Mouse (Mus musculus): ENCODE measurements around the gene Ntn3. TPM values are rescaled to one million over a fixed set of nuclear protein-coding genes. Genes with fewer than 3 reads are reported as not detected.

Gene Ntn3
- polyA plus RNA-seq, 1 experiment from 2014 or later = 3.6 TPM

DNA sequence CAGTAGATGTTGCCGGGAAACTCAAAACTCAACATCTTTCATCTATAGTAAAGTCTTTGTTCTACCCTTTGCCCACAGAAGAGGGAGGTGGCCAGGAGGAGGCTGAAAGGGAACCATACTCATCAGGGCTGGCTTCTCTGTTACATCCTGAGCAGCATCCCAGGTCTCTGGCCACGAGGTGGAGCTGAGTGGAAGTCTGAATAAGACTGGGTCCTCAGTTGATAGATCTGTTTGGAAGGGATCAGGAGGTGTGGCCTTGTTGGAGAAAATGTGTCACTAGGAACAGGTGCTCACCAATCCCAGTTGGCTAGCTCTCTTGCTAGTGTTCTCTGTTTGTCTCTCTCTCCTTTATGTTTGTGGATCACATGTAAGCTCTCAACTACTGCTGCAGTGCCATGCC lies 14.0 kb downstream of the Ntn3 start:
- H3K36me3 ChIP-seq = no peaks in the 10 kb centered on the region
- H3K4me3 ChIP-seq = no peak overlapping the region
- WGBS = 73% methylated on average over 2 of the region's 2 CpGs
- H3K27ac ChIP-seq = no peak overlapping the region
- no peaks in the 10 kb centered on the region for H3K27me3 ChIP-seq (ENCODE audit: insufficient read depth, poor library complexity, severe bottlenecking)
- peaks cover 74% of the 10 kb centered on the region for H3K4me1 ChIP-seq
- no peak for DNase-seq (ENCODE audit: low spot score)
- H3K9me3 ChIP-seq = no peaks in the 10 kb centered on the region

DNA sequence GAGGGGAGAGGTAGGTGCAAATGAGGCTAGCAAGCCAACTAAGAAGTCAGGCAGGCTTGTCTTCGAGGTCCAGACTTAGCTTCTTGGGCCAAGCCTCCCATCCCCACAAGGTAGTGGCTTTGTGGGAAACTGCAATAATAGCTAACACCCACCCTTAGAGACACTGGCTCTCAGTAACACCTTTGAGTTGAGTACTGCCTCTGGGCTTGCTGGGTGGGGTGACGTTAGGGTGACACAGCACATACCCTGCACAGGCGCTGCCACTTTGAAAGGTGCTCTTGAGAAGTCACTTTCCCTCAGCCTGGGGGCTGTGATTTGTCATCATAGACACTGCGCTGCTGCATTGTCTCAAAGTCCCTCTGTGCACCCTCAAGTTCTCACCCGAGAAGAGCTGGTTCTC lies 15.6 kb downstream of the Ntn3 start:
- Histone ChIP-seq H3K4me3 (no peak overlapping the region), H3K36me3 (peaks cover 2% of the 10 kb centered on the region; the same call in 1 of the 2 replicates), H3K4me1 (peaks cover 58% of the 10 kb centered on the region), H3K27ac (peak overlapping the region; percentile 36; the same call in 1 of the 2 replicates), H3K27me3 (ENCODE audit: insufficient read depth, poor library complexity, severe bottlenecking) (no peaks in the 10 kb centered on the region), H3K9me3 (no peaks in the 10 kb centered on the region)
- no peak for DNase-seq (ENCODE audit: low spot score)
- WGBS = 49% methylated on average over 5 of the region's 5 CpGs

DNA sequence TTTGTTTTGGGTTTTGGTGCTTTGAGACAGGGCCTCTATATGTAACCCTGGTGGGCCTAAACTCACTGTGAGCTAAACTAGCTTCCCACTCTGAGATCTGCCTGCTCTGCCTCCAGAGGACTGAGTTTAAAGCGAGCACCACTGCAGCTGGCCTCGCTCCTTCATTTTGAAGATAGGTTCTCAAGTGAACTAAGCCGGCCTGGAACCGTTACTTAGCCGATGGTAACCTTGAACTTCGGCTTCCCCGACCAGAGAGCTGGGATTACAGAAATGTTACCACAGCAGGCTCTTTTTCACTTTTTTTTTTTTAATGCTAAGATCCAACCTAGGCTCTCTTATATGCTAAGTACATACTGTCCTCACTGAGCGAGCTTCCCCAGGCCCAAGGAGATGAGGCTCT lies 16.1 kb downstream of the Ntn3 start:
- Histone ChIP-seq H3K4me3 (no peak overlapping the region), H3K27ac (no peak overlapping the region), H3K36me3 (peaks cover 7% of the 10 kb centered on the region; the same call in 1 of the 2 replicates), H3K4me1 (peaks cover 53% of the 10 kb centered on the region), H3K27me3 (ENCODE audit: insufficient read depth, poor library complexity, severe bottlenecking) (no peaks in the 10 kb centered on the region), H3K9me3 (no peaks in the 10 kb centered on the region)
- no peak for DNase-seq (ENCODE audit: low spot score)
- WGBS = 78% methylated on average over 8 of the region's 8 CpGs

GRCm38 (mm10) chr17:24192848-24193247 lies 16.5 kb downstream of the Ntn3 start:
- Histone ChIP-seq H3K4me1 (peaks cover 52% of the 10 kb centered on the region), H3K9me3 (no peaks in the 10 kb centered on the region), H3K27ac (no peak overlapping the region), H3K27me3 (ENCODE audit: insufficient read depth, poor library complexity, severe bottlenecking) (no peaks in the 10 kb centered on the region), H3K4me3 (no peak overlapping the region), H3K36me3 (peaks cover 10% of the 10 kb centered on the region; the same call in 1 of the 2 replicates)
- WGBS = 84% methylated on average over 8 of the region's 8 CpGs
- DNase-seq (ENCODE audit: low spot score) = no peak

DNA sequence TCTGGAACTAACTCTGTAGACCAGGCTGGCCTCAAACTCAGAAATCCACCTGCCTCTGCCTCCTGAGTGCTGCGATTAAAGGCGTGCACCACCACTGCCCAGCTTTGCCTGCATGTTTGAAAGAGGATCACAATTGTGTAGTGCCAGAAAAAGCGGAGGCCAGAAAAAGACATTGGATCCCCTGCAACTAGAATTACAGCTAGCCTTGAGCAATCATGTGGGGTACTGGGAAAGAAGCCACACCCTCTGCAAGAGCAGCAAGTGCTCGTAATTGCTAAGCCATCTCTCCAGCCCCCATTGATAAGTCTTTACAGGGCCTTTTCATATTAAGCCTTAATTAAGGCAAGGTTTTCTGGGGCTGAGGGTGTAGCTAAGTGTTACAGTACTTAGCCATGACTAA lies 17.9 kb downstream of the Ntn3 start:
- no peaks in the 10 kb centered on the region for H3K9me3 ChIP-seq
- no peaks in the 10 kb centered on the region for H3K27me3 ChIP-seq (ENCODE audit: insufficient read depth, poor library complexity, severe bottlenecking)
- no peak for DNase-seq (ENCODE audit: low spot score)
- 71% methylated on average over 4 of the region's 4 CpGs for WGBS
- H3K4me1 ChIP-seq = peaks cover 41% of the 10 kb centered on the region
- no peak overlapping the region for H3K4me3 ChIP-seq
- H3K36me3 ChIP-seq = peaks cover 10% of the 10 kb centered on the region; the same call in 1 of the 2 replicates
- H3K27ac ChIP-seq = no peak overlapping the region

DNA sequence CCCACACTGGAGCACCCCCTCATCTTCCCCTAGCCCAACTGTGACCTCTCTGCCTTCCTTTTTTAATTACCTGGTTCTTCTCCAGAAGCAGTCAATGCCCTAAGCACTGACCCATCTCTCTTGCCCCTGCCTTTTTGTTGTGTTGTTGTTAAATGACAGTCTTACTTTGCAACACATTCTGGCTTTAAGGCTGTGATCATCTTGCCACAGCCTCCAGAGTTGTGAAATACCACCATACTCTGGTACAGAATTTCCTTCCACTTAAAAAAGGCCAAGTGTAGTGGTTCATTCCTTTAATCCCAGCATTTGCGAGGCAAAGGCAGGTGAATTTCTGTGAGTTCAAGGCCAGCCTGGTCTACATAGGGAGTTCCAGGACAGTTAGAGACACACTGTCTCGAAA lies 18.4 kb downstream of the Ntn3 start:
- no peak overlapping the region for H3K27ac ChIP-seq

GRCm38 (mm10) chr17:24174259-24174658 lies 35.1 kb downstream of the Ntn3 start:
- H3K4me1 ChIP-seq = peaks cover 11% of the 10 kb centered on the region
- no peaks in the 10 kb centered on the region for H3K9me3 ChIP-seq
- H3K4me3 ChIP-seq = no peak overlapping the region
- H3K36me3 ChIP-seq = no peaks in the 10 kb centered on the region
- H3K27ac ChIP-seq = no peak overlapping the region
- DNase-seq (ENCODE audit: low spot score) = peak; percentile 72
- H3K27me3 ChIP-seq (ENCODE audit: insufficient read depth, poor library complexity, severe bottlenecking) = no peaks in the 10 kb centered on the region
- 76% methylated on average over 3 of the region's 3 CpGs for WGBS

More for the DNA sequence above, 18.4 kb downstream of the Ntn3 start:
- H3K27me3 ChIP-seq (ENCODE audit: insufficient read depth, poor library complexity, severe bottlenecking) = no peaks in the 10 kb centered on the region
- H3K4me3 ChIP-seq = no peak overlapping the region
- DNase-seq (ENCODE audit: low spot score) = no peak
- WGBS = 89% methylated on average over 2 of the region's 2 CpGs
- H3K4me1 ChIP-seq = peaks cover 35% of the 10 kb centered on the region
- H3K9me3 ChIP-seq = no peaks in the 10 kb centered on the region
- peaks cover 11% of the 10 kb centered on the region; the same call in 1 of the 2 replicates for H3K36me3 ChIP-seq

GRCm38 (mm10) chr17:24173423-24173822 lies 35.9 kb downstream of the Ntn3 start:
- no peaks in the 10 kb centered on the region for H3K36me3 ChIP-seq
- 2% methylated on average over 3 of the region's 3 CpGs for WGBS

GRCm38 (mm10) chr17:24171738-24172137 lies 37.6 kb downstream of the Ntn3 start:
- peaks cover 13% of the 10 kb centered on the region for H3K36me3 ChIP-seq
- peaks cover 19% of the 10 kb centered on the region for H3K4me1 ChIP-seq
- H3K4me3 ChIP-seq = no peak overlapping the region
- no peak for DNase-seq (ENCODE audit: low spot score)
- 86% methylated on average over 4 of the region's 4 CpGs for WGBS
- no peaks in the 10 kb centered on the region for H3K9me3 ChIP-seq
- no peaks in the 10 kb centered on the region for H3K27me3 ChIP-seq (ENCODE audit: insufficient read depth, poor library complexity, severe bottlenecking)
- no peak overlapping the region for H3K27ac ChIP-seq

More at GRCm38 (mm10) chr17:24173423-24173822, 35.9 kb downstream of the Ntn3 start:
- DNase-seq (ENCODE audit: low spot score) = peak; percentile 79
- no peak overlapping the region for H3K27ac ChIP-seq
- peaks cover 11% of the 10 kb centered on the region for H3K4me1 ChIP-seq
- no peaks in the 10 kb centered on the region for H3K9me3 ChIP-seq
- H3K4me3 ChIP-seq = no peak overlapping the region
- no peaks in the 10 kb centered on the region for H3K27me3 ChIP-seq (ENCODE audit: insufficient read depth, poor library complexity, severe bottlenecking)

DNA sequence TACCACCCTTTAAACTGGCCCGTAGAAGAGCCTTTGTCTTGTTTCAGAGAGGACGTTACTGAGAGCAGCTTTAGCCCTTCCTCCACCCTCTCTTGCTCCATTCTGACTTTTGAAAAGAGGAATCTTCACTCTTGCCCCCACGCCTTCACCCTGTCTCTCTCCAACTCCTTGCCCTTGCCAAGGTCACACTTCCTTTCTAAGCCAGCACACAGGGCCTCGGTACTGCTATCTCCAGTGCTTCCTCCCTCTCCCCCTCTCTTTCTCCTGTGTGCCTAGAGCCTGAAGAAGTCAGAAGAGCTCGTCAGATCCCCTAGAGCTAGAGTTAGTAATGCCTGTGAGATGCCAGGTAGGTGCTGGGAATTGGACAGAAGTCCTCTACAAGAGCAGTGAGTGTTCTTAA lies 38.6 kb downstream of the Ntn3 start:
- Histone ChIP-seq H3K9me3 (no peaks in the 10 kb centered on the region), H3K4me1 (peaks cover 19% of the 10 kb centered on the region), H3K27ac (peak overlapping the region; percentile 25; the same call in 1 of the 2 replicates), H3K27me3 (ENCODE audit: insufficient read depth, poor library complexity, severe bottlenecking) (no peaks in the 10 kb centered on the region), H3K36me3 (peaks cover 19% of the 10 kb centered on the region), H3K4me3 (no peak overlapping the region)
- DNase-seq (ENCODE audit: low spot score) = no peak
- 67% methylated on average over 5 of the region's 5 CpGs for WGBS

DNA sequence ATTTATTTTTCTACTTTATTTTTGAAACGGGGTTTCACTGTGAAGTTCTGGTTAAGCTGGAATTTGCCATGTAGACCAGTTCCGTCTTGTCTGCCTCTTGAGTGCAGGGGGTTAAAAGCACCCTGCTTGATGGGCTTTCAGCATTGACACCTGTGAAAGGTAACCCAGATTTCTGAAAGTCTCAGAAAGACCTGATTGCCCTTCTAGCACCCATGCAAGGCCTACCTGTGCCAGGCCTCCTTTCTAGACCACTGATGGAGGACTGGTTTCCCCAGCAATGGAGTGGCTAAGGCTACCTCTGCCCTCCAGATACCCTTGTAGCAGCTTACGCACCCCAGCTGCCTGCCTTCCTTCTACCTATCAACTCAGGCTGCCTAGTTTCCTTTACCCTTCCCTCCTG lies 39.2 kb downstream of the Ntn3 start:
- no peaks in the 10 kb centered on the region for H3K9me3 ChIP-seq
- peaks cover 25% of the 10 kb centered on the region for H3K4me1 ChIP-seq
- H3K27me3 ChIP-seq (ENCODE audit: insufficient read depth, poor library complexity, severe bottlenecking) = no peaks in the 10 kb centered on the region
- no peak for DNase-seq (ENCODE audit: low spot score)
- peak overlapping the region; percentile 100 for H3K27ac ChIP-seq
- 60% methylated on average over 3 of the region's 3 CpGs for WGBS
- H3K4me3 ChIP-seq = peak overlapping the region; percentile 84
- H3K36me3 ChIP-seq = peaks cover 25% of the 10 kb centered on the region

GRCm38 (mm10) chr17:24169317-24170065 lies 39.8 kb downstream of the Ntn3 start, which contains the start of gene Atp6v0c:
Gene Atp6v0c (minus strand): TSS chr17:24169702.
- no peaks in the 10 kb centered on the region for H3K27me3 ChIP-seq (ENCODE audit: insufficient read depth, poor library complexity, severe bottlenecking)

GRCm38 (mm10) chr17:24168590-24169277 lies 40.6 kb downstream of the Ntn3 start:
- DNase-seq (ENCODE audit: low spot score) = peak; percentile 88
- Histone ChIP-seq H3K9me3 (no peaks in the 10 kb centered on the region), H3K4me1 (peaks cover 30% of the 10 kb centered on the region), H3K36me3 (peaks cover 31% of the 10 kb centered on the region), H3K27me3 (ENCODE audit: insufficient read depth, poor library complexity, severe bottlenecking) (no peaks in the 10 kb centered on the region), H3K4me3 (peak overlapping the region; percentile 84), H3K27ac (peak overlapping the region; percentile 100)
- under 1% methylated on average over 39 of the region's 41 CpGs for WGBS

More at GRCm38 (mm10) chr17:24169317-24170065, 39.8 kb downstream of the Ntn3 start, which contains the start of gene Atp6v0c:
- Histone ChIP-seq H3K9me3 (no peaks in the 10 kb centered on the region), H3K36me3 (peaks cover 30% of the 10 kb centered on the region), H3K27ac (peak within 1 kb of the TSS; percentile 100), H3K4me1 (peaks cover 30% of the 10 kb centered on the region), H3K4me3 (peak within 1 kb of the TSS; percentile 84)
- DNase-seq (ENCODE audit: low spot score) = peak; percentile 97
- WGBS = under 1% methylated on average over 58 of the region's 58 CpGs

Measured in heart, embryonic 10.5 days (tissue).